Mouse (Mus musculus): ENCODE results near the gene Mpst. TPM values are rescaled to one million over a fixed set of nuclear protein-coding genes. Genes with fewer than 3 reads are reported as not detected.

The Mpst gene
- 8.4 and 9.1 TPM in 2 replicates for total RNA-seq (2014; fragmentation: Nextera tagmentation)
- total RNA-seq (2017), result 26.2 and 30.2 TPM in 2 replicates

- peak; percentile 85 for ATAC-seq (replicated peaks; ENCODE audit: poor library complexity, severe bottlenecking)
These were observed at the start of gene Mpst for GRCm38 (mm10) chr15:78406293-78406934. Gene Mpst (plus strand): TSS chr15:78406416.

GRCm38 (mm10) chr15:78365916-78366315 lies 40.3 kb upstream of the Mpst start:
- ATAC-seq (replicated peaks; ENCODE audit: poor library complexity, severe bottlenecking), result no peak

- no peak for ATAC-seq (replicated peaks; ENCODE audit: poor library complexity, severe bottlenecking)
These were observed 39.3 kb upstream of the Mpst start for GRCm38 (mm10) chr15:78366875-78367274.

GRCm38 (mm10) chr15:78367811-78368210 lies 38.4 kb upstream of the Mpst start:
- no peak for ATAC-seq (replicated peaks; ENCODE audit: poor library complexity, severe bottlenecking)

GRCm38 (mm10) chr15:78368926-78369346 lies 37.3 kb upstream of the Mpst start:
- ATAC-seq (replicated peaks; ENCODE audit: poor library complexity, severe bottlenecking), result peak; percentile 92

GRCm38 (mm10) chr15:78369641-78370040 lies 36.6 kb upstream of the Mpst start:
- ATAC-seq (replicated peaks; ENCODE audit: poor library complexity, severe bottlenecking), result no peak

- ATAC-seq (replicated peaks; ENCODE audit: poor library complexity, severe bottlenecking), result no peak
These were observed 33.4 kb upstream of the Mpst start for GRCm38 (mm10) chr15:78372796-78373195.

GRCm38 (mm10) chr15:78374204-78374603 lies 32.0 kb upstream of the Mpst start:
- ATAC-seq (replicated peaks; ENCODE audit: poor library complexity, severe bottlenecking), result no peak

GRCm38 (mm10) chr15:78377859-78378258 lies 28.4 kb upstream of the Mpst start:
- no peak for ATAC-seq (replicated peaks; ENCODE audit: poor library complexity, severe bottlenecking)

GRCm38 (mm10) chr15:78378556-78378955 lies 27.7 kb upstream of the Mpst start:
- ATAC-seq (replicated peaks; ENCODE audit: poor library complexity, severe bottlenecking), result no peak

GRCm38 (mm10) chr15:78380208-78380607 lies 26.0 kb upstream of the Mpst start:
- ATAC-seq (replicated peaks; ENCODE audit: poor library complexity, severe bottlenecking), result no peak

- ATAC-seq (replicated peaks; ENCODE audit: poor library complexity, severe bottlenecking), result no peak
These were observed 25.5 kb upstream of the Mpst start for GRCm38 (mm10) chr15:78380741-78381140.

GRCm38 (mm10) chr15:78382115-78382514 lies 24.1 kb upstream of the Mpst start:
- no peak for ATAC-seq (replicated peaks; ENCODE audit: poor library complexity, severe bottlenecking)

GRCm38 (mm10) chr15:78383450-78384219 lies 22.6 kb upstream of the Mpst start:
- ATAC-seq (replicated peaks; ENCODE audit: poor library complexity, severe bottlenecking), result peak; percentile 92

- no peak for ATAC-seq (replicated peaks; ENCODE audit: poor library complexity, severe bottlenecking)
These were observed 21.7 kb upstream of the Mpst start for GRCm38 (mm10) chr15:78384220-78385116.

GRCm38 (mm10) chr15:78385564-78385963 lies 20.7 kb upstream of the Mpst start:
- no peak for ATAC-seq (replicated peaks; ENCODE audit: poor library complexity, severe bottlenecking)

GRCm38 (mm10) chr15:78390855-78391254 lies 15.4 kb upstream of the Mpst start:
- ATAC-seq (replicated peaks; ENCODE audit: poor library complexity, severe bottlenecking), result 0 out of 2 replicates have a peak, but pooled peaks have one; percentile 14

GRCm38 (mm10) chr15:78395478-78395962 lies 10.7 kb upstream of the Mpst start, which contains the start of gene Tex33:
Gene Tex33 (minus strand): TSS chr15:78395912.
- ATAC-seq (replicated peaks; ENCODE audit: poor library complexity, severe bottlenecking), result no peak

- peak; percentile 58 for ATAC-seq (replicated peaks; ENCODE audit: poor library complexity, severe bottlenecking)
These were observed 4.9 kb upstream of the Mpst start for GRCm38 (mm10) chr15:78401345-78401744.

- peak; percentile 11; the same call in 1 of the 2 replicates for ATAC-seq (replicated peaks; ENCODE audit: poor library complexity, severe bottlenecking)
These were observed 4.3 kb upstream of the Mpst start for GRCm38 (mm10) chr15:78401921-78402320.
